Mouse (Mus musculus): ENCODE measurements at regions not wholly inside any gene's neighbourhood (a gene's known extent, or its start where the extent isn't known, plus 50 kb on each side); places are given as distances from the start of the nearest gene placed in this dataset.

GRCm38 (mm10) chr7:72900816-72901215 lies 474.5 kb upstream of the Rgma start:
- TF ChIP-seq POLR2A (IDR thresholded peaks at IDR 0.05; ENCODE audit: low read depth, low read length): no peak
- TF ChIP-seq CTCF (conservative IDR thresholded peaks at IDR 0.05; ENCODE audit: insufficient read depth, insufficient read length, low read depth, low read length): no peak

Measured in kidney, adult 2 months (tissue).